ENCODE assay signal across 1 mouse cellular context in genomic region chr11:96943746-96944304, GRCm38 (mm10).
TF ChIP-seq lines count a peak whose summit lies in the region.

Pnpo (minus strand) TSS chr11:96943986.

TF ChIP-seq in CH12.LX, 34 proteins besides CTCF, POLR2A, EP300 and RAD21 (continued from another document):
- TF ChIP-seq USF2 (conservative IDR thresholded peaks at IDR 0.05; ENCODE audit: low read depth, low read length) (peak; percentile 92), NRF1 (IDR thresholded peaks at IDR 0.05; ENCODE audit: low read depth, low read length) (peak; percentile 40; the same call in 1 of the 2 replicates), ZMIZ1 (IDR thresholded peaks at IDR 0.05; ENCODE audit: low read depth, low read length) (peak; percentile 43; the same call in 1 of the 2 replicates), HCFC1 (IDR thresholded peaks at IDR 0.05; ENCODE audit: low read depth, low read length) (peak; percentile 75), GABPA (IDR thresholded peaks at IDR 0.05; ENCODE audit: insufficient replicate concordance, low read depth, low read length) (peak; percentile 46; the same call in 1 of the 2 replicates), MAZ (IDR thresholded peaks at IDR 0.05; ENCODE audit: low read depth, low read length) (peak; percentile 82), ZKSCAN1 (IDR thresholded peaks at IDR 0.05; ENCODE audit: borderline replicate concordance, low read depth, low read length) (no peak), E2F4 (IDR thresholded peaks at IDR 0.05; ENCODE audit: insufficient replicate concordance, low read depth, low read length) (peak; percentile 84; the same call in 1 of the 2 replicates), UBTF (IDR thresholded peaks at IDR 0.05; ENCODE audit: low read depth, low read length) (no peak), MYC (IDR thresholded peaks at IDR 0.05; ENCODE audit: low read depth, low read length) (peak; percentile 100), SMC3 (IDR thresholded peaks at IDR 0.05; ENCODE audit: low read depth, low read length) (no peak), CHD1 (IDR thresholded peaks at IDR 0.05; ENCODE audit: low read depth, low read length) (no peak), TBP (conservative IDR thresholded peaks at IDR 0.05; ENCODE audit: low read depth, low read length) (peak; percentile 56; the same call in 1 of the 2 replicates), RCOR1 (conservative IDR thresholded peaks at IDR 0.05; ENCODE audit: low read depth, low read length) (no peak), IRF4 (IDR thresholded peaks at IDR 0.05; ENCODE audit: low read depth, low read length) (no peak; the same call in 1 of the 2 replicates), SIN3A (IDR thresholded peaks at IDR 0.05; ENCODE audit: low read length) (peak; percentile 99), CHD2 (IDR thresholded peaks at IDR 0.05; ENCODE audit: low read length) (peak; percentile 95), POLR2AphosphoS2 (IDR thresholded peaks at IDR 0.05; ENCODE audit: low read depth, low read length) (peak; percentile 60; the same call in 1 of the 2 replicates), BHLHE40 (IDR thresholded peaks at IDR 0.05; ENCODE audit: low read depth, low read length) (peak; percentile 87), USF1 (IDR thresholded peaks at IDR 0.05; ENCODE audit: low read depth, low read length) (peak; percentile 92), ETS1 (conservative IDR thresholded peaks at IDR 0.05; ENCODE audit: low read depth, low read length) (peak; percentile 67)
